Mouse (Mus musculus) MEL (cell line): ENCODE measurements around the gene Tex19.2.

Source experiments
- CTCF ChIP-seq, 3 experiments: IDR thresholded peaks in 2 of 3; conservative IDR thresholded peaks in 1 of 3; 2 replicates each; pipeline ENCODE4 v1.5.1; 2011 to 2012; ENCODE audit warnings: low read length in 3 of 3, low read depth in 2 of 3, mild to moderate bottlenecking in 2 of 3, improper control_type of control experiment in 1 of 3, inconsistent platforms in 1 of 3, mixed read lengths in 1 of 3, moderate library complexity in 1 of 3; ENCODE audit not compliant: control insufficient read depth in 1 of 3, insufficient read depth in 1 of 3, poor library complexity in 1 of 3, severe bottlenecking in 1 of 3
- EP300 ChIP-seq, 2 experiments: IDR thresholded peaks; 2 replicates each; pipeline ENCODE4 v1.6.1; 2011; ENCODE audit warnings: improper control_type of control experiment in 2 of 2, low read length in 2 of 2, low read depth in 1 of 2, mild to moderate bottlenecking in 1 of 2
- GABPA ChIP-seq: IDR thresholded peaks from 2 replicates; pipeline ENCODE4 v1.6.1; 2012; ENCODE audit warnings: low read depth, mild to moderate bottlenecking, inconsistent platforms, low read length, improper control_type of control experiment, moderate library complexity
- USF2 ChIP-seq, 2 experiments: IDR thresholded peaks; 2 replicates each; pipeline ENCODE4 v1.6.1; 2011 to 2012; ENCODE audit warnings: improper control_type of control experiment in 2 of 2, low read length in 2 of 2, borderline replicate concordance in 1 of 2, inconsistent platforms in 1 of 2, low read depth in 1 of 2, mild to moderate bottlenecking in 1 of 2; ENCODE audit not compliant: insufficient read depth in 1 of 2

DNA sequence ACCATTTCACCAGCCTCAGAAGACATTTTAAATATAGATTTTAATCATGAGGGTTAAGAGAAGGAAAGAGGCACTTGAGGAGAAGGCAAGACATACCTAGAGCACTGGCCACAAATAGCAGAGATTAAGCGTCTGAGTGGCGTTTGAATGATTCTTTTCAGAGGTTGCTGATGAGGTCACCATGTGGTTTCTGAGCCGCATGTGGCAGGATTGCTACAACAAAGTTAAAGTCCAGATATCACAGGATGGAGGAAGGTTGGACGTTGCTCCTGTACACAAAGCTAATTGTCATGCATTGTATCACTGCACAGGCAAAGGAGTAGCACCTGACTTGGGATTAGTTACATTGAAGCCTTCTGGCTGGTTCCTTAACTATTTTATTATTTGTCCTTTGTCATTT lies 32.2 kb downstream of the Tex19.2 start:
- TF ChIP-seq CTCF (IDR thresholded peaks at IDR 0.05 in 2 of 3, conservative IDR thresholded peaks at IDR 0.05 in 1 of 3; ENCODE audit: control insufficient read depth in 1 of 3, insufficient read depth in 1 of 3, low read depth in 2 of 3, low read length in 3 of 3, poor library complexity in 1 of 3, severe bottlenecking in 1 of 3) (no peak), EP300 (IDR thresholded peaks at IDR 0.05; ENCODE audit: low read depth in 1 of 2, low read length in 2 of 2) (no peak), GABPA (no peak), USF2 (IDR thresholded peaks at IDR 0.05; ENCODE audit: borderline replicate concordance in 1 of 2, insufficient read depth in 1 of 2, low read depth in 1 of 2, low read length in 2 of 2) (no peak)
